Mouse (Mus musculus) kidney, postnatal 14 days (tissue): ENCODE results near the gene Babam2.

ENCODE experiments used
- DNase-seq: peaks from one replicate; pipeline ENCODE4 v3.0.0; 2022; ENCODE audit warnings: mixed read lengths

Babam2 gene

DNA sequence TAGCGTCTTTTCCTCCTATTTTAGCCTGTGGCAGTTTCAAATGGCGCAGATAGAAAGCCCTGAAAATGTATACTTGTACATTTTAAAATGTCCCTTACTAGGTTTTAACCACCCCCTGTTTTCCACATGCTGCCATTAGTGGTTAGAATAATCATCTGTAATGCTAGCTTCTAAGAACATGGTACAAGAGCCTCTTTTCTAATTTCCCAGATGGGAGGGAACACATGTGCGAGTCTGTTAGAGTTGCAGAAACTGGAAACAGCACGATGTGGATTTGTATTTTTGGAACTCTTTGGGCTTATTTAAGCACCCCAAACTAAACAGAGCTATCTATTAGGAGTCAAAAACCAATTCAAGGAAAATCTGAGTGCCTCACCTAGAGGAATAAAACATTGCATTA lies 195.1 kb downstream of the Babam2 start:
- DNase-seq, result no peak

DNA sequence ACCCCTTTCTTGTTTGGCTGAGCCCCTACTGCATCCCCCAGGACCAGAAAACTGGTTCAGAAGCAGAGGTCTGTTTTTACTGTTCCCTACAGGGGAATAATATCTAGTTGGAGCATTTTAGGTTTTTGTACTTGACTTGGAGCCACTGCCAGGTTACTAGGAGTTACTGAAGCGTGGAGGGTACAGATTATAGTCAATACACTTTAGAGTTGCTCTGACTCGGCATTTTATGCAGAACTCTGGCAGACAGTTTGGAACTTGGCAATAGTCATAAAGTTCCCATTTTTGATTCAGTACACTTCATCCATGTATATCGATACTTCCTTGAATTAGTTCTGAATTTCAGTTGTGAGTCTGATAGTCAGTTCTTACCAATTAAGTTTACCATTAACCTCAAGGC lies 202.4 kb downstream of the Babam2 start:
- DNase-seq, result peak; percentile 13

DNA sequence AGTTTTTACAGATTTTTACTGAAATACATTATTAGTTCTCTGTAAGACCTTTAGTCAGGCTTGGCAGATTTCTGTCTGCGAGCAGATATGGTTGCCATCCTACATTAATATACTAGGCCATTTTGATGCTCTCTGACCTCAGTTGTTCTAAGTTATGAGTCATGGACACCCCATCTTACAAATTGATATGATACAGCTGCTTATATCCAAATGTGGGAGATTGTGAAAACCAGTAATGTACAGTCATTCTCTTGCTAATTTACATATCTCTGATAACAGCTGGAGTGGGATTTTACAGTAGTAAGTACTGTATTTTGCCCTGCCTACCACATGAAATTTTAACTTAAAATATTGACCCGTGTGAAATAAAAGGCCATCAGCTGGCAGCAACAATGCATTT lies 204.7 kb downstream of the Babam2 start:
- DNase-seq, result no peak

DNA sequence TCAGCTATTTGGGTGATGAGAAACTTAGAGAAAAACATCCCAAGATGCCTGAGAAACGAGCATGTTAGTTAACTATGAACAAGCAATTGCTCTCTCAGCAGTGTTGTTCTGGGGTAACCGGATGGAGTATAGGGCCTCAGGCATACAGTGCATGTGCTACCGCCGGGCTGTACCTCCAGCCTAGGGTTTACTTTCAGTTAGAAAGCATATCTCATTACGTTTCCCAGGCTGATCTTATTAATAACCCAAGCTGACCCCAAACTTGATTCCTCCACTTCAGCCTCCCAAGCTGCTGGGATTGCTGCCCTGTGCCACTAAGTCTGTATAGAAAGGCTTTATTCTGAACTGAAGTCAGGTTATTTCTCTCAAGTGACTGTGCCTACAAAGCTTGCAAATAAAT lies 205.4 kb downstream of the Babam2 start:
- no peak for DNase-seq

DNA sequence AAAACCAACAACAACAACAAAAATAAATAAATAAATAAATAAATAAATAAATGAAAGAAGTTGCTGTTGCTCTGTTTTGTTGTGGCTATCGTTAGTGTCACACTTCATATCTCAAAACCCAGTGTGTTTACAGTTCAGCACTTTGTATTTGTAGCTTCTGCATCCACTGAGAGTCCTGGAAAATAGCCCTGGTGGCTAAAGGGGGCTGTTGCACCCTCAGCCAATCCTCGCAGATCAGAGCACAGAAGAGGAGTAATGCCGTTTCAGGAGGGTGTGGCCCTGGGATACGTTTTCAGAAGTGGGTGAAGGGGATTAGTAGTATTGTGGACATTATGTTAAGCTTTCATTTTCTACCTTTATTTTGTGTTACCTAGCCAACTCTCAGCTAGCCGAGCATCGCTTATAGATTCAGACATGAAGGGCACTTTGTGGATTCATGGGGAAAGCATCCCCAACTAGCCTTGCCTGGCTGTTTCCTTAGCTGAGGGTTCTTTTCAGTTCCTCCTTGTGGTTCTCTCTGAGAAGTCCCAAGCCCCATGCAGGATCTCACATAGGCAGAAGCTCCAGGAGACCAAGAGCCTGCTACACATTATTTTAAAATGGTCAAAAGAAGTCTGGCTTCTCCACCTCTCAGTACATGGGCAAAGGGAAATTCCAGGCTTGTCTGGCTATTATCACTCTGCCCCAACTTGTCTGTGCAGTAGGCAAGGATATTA lies 207.6 kb downstream of the Babam2 start:
- DNase-seq, result no peak

DNA sequence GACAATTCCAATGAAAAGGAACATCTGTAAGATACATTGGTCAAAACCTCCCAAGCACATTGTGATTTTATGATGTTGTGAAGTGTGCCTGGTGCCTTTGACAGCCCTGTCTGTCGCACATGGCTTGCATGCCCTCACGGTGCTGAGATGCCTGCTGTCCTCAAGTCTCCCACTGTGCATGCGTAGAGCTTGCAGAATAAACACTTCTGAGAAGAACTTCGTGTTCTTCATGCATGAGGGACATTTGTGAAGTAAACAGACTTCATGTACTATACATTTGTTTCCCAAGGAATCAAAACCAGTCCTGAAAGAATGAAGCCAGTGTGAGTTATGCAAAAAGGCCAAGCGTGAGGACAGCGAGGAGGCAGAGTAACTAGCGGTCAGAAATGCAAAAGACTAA lies 208.3 kb downstream of the Babam2 start:
- peak; percentile 17 for DNase-seq

DNA sequence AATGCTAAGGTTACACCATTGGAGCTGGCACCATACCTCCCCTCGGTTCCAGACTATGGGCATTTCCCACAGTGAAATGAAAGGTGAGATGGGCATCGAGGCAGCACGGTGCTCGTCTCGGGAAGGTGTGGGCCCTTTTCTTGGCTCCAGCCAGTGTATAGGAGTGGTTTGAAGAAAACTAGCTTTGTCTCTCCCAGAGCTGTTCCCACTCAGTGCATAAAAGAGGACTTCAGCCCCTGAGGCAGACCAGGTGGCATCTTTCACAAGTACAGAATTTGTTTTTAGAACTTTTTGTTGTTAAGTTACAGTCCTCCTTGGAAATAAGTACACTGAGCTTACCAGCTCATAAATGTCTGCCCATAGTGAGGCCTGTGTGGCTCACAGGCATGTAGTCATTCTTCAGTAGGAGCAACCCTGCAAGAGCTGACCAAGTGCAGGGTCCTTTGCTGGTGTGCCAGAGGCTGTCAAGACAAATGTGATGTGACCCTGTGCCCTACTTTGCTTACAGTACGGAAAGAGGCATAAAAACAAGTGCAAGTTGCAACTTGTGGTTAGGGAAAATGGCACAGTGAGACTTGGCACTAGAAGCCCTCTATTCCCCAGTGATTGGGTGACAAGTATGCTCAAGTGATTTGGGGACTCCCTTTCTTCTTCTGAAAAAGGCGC lies 208.9 kb downstream of the Babam2 start:
- no peak for DNase-seq

DNA sequence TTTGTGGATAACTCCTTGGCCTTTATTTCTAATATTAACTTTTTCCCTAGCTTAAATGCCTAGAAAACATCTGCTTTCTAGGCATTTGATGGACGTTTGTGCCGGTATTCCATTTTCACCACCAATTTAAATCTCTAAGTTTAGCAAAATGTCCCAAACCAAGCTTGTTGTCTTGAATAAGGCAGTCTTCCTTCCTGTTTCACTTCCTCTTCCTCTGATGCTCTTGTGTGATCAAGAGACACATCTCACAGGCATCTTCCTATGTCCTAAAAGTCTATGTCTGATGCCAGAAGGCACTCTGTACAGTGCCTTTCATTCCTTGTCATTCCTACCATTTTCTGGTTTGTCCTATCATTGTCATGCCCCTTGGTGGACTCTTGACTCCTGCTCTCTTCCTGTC lies 210.5 kb downstream of the Babam2 start:
- DNase-seq, result no peak

DNA sequence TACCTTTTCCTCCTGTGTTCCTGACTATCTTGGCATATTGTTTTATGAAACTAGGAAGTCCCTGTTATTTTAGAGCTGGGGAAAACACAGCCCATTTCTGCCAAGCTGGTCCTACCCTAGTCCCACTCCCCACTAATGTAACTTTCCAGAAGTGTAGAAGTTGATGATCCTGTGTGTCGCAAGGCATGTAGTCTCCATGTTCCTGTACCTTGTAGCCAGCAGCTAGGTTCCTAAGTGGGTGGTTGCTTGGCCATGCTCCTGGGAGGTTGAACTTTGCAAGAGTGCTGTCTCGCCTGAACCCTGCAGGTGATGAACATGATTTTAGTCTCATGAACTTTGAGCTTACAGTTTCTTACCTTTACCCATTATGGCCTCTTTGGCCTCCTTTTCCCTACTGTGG lies 211.3 kb downstream of the Babam2 start:
- no peak for DNase-seq

DNA sequence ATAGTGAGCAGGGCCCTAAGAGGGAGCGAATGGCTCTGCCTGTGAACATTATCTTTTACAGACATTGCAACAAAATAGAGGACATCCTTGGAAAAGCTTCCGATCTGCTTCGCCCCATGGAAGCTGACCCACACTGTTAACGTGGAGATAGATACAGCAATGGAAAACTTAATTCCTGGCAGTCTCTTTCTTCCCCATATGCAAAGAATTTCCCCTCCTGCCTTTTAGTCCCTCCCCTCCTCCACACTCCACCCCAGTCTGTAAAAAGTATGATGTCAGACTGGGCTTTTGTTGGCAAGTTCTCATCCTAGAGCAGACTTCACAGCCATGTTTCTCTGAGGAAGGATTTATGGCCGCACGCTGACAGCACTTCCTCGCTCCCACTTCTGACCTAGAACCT lies 218.8 kb downstream of the Babam2 start:
- DNase-seq, result no peak

DNA sequence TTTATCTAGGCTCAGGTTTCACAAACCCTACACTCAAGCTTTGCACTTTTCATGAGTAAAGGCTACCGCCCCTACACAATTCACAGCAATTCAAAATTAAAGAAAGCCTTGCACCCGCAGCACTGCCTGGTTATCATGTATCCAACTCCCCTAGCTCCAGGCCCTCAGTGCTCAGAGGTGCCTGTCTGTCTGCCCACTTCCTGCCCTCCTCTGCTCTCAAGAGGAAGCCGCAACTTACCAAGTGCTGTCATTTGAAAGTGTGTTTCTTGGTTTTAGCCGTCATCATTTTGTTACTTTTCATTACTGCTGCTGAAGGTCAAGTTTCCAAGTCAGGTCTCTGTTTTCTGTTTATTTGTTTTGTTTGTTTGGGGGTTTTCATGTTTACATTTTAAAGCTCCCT lies 221.1 kb downstream of the Babam2 start:
- DNase-seq, result no peak

DNA sequence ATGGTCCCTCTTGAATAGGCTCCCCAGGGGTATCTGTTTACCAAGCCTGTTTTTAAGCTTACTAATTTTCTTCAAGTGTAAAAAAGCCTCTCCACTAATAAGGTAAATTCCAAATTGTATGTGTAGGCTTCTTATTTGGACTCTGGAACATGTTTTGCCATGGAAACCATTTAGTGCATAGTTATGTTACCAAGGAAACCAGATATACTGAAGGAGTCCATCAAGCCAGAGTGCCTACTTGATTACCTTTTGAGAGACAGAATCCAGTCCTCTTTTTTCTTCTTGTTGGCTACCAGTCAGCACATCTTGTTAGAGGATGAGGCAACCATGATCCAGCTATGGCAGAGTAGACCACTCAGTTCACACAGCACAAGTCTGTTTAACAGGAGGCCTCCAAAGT lies 222.6 kb downstream of the Babam2 start:
- no peak for DNase-seq

DNA sequence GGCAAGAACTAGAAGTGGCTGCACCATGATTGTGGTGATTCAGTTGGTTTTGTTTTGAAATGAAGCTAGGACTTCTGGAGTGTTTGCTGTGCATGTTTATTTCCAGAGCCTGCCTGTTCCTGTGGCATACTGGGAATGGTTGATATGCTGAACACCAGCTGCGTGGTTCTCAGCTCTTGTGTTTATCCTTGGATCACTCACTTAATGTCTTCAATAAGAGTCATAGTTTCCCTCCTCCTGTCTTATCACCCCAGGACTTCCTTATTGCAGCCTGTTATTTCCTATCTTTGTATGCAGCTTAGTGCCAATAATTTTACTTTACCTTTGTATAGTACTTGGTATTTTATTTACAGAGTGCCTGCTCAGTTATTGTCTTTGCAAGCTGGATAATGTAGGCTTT lies 223.4 kb downstream of the Babam2 start:
- DNase-seq, result no peak

DNA sequence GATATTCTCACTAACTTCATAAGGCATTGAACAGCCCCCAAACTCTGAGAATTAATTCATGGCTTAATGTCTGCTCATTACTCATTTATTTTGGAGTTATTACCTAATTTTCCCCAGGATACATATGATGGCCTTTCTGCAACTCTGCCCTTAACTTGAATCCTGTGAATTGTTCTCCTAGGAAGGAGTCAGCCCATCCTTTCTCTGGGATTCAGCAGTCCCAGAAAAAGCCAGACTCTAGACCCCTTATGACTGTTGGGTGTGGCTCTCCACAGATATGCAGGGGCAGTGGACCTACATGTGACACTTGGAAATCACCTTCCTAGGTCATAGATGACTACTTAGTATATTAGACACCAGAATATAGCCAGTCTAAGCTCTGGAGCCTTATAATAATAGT lies 226.6 kb downstream of the Babam2 start:
- DNase-seq, result no peak

DNA sequence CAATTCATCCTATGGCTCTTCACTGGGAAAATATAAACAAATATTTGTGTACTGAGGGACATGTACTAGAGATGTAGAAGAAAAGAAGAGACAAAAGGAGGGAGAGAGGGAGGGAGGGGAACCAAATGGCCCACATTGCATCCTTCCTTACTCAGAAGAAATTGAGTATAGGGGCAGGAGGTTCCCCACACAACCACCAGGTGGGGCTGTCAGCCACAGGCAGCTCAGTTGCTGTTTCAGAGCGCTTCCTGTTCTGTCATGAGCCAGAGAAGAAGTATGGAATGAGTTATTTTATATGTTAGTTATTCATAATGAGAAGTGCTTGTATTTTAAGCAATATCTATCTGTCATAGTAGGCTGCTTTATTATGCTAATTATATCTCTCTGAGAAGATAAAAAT lies 229.1 kb downstream of the Babam2 start:
- DNase-seq, result no peak

DNA sequence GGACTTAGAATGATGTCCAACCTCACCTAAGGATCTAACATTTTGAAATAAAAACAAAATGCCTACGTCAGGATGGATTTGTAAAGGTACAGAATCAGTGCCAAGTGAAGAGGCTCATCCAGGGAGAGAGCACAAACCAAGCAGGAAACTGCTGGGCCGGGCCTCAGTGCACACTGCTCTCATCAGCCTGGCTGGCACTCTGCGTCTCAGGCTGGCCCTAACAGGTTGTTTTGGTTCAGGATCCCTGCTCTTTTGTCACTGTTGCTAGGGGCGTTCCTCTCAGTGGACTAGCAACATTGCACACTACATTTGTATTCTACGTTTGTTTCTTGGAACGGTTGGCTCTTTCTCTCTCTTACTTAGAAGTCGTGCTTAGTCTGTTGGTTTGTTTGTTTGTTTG lies 231.5 kb downstream of the Babam2 start:
- DNase-seq, result no peak

DNA sequence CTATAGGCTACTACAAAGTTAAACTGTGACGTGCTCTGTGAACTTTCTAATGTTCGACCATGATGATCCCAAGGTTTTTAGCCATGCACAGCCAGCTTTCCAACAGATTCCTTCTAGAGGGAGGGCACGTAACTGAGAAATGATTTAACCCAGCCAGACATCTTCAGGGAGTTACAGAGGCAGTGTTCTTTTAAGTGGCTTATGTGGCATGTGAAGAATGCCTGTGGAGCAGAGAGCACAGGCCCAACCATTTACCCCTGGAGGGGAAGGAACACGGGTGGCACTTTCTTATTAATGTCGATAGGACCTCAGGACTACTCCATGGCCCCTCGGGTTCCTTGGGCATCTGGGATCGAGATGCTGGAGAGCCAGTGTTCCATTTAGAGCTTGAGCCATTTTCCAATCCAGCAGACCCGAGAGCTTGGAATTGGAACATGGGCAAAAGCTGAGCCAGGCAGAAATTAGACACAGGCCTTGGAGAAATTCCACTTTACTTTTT lies 233.7 kb downstream of the Babam2 start:
- DNase-seq, result no peak

DNA sequence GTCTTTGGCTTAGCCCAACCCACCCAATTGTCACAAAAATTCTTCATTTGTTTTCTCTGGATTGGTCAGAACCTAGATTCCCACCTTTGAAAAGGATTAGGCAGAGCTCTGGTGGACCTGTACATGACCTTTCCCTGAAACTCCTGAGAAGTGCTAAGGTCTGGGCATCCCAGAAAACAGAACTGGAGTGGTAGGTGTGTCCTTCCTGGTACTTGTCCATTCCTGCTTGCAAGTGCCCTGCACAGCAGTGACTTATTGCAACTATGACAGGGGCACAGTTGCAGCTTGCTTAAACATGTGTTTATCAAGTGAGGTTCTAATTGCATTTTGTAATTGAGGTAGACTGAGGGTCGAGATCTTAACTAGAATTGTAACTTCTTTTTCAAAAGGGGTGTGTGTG lies 234.2 kb downstream of the Babam2 start:
- DNase-seq, result no peak

DNA sequence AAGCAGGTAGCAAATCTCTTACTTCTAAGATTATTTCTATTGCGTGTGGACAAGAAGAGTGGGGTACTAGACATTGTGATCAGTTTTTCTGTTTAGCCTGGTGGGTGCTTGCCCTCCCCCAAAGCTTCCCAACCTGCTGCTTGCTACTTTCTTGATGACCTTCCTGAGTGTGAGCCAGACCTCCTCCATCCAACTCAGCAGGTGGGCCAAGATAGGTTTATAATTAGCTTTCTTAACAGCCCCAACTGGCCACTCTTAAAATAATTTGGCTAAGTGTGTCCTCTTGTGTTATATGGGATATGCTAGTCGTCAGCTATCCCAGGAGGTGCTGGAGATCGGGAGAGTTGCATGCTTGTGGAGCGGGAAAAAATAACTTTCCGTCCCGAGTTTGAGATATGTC lies 235.8 kb downstream of the Babam2 start:
- DNase-seq, result no peak

DNA sequence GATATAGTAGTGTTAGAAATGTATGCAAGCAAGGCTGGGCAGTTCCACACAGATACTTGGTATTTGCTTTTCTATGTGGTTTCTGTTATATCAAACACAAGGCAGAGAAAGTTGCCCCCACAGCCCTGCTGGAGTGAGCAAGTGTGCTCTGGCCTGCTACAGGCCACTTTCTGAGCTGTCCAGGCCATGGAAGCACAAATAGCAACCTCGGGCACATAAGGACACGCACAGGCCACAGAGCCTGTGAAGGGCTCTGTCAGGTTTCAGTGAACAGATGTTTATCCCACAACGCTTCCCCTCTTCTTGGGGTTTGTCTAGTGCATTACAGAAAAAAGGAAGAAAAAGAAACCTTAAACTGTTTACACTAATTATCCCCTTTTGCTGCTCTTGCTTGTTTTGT lies 236.9 kb downstream of the Babam2 start:
- DNase-seq, result no peak

DNA sequence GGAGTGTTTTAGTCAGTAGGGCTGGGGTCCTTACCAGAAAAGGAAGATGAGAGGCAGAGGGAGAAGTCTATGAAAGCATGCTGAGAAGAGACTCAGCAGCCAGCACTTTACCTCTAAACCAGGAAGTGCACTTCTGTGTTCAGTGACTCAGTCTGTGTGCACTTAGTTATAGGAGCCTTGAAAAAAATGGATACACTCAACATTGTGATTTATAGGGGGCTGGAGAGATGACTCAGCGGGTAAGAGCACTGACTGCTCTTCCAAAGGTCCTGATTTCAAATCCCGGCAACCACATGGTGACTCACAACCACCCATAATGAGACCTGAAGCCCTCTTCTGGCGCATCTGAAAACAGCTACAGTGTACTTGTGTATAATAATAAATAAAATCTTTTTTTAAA lies 238.5 kb downstream of the Babam2 start:
- DNase-seq, result no peak

DNA sequence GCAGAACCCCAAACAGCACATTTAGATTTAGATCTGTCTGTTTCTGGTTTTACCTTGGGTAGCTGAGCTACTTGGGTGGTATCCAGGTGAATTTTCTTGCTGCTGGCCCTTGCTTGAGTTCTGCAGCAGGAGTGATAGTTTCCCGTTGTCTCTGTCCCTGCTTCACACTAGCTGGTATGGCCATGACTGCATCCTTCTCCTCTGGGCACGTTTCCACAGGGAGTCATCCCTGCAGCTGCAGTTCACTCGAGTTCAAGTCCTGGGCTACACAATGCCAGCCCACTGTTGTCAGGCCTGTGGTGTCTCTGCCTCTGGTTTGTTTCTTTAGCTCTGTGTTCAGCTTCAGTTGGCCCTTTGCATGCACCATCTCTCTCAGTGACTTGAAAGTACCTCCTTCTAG lies 239.0 kb downstream of the Babam2 start:
- DNase-seq, result no peak

DNA sequence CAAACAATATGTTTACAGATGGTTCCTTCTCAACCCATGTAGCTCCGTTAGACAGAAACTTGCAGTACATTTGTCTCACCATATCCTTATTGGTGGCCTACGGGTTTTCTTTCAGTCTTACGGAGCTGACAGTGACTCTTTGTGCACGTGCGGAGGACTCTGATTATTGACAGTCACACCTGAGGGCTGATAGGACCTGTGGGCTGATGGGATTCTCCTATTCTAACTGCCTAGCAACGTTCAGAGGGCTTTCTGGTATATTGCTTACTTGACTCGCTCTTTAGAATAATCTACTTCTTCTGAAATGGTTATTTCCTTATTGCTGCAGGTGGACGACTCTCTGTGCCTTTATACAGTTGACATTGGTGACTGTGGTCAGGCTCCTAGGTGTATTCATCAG lies 243.4 kb downstream of the Babam2 start:
- DNase-seq, result no peak

DNA sequence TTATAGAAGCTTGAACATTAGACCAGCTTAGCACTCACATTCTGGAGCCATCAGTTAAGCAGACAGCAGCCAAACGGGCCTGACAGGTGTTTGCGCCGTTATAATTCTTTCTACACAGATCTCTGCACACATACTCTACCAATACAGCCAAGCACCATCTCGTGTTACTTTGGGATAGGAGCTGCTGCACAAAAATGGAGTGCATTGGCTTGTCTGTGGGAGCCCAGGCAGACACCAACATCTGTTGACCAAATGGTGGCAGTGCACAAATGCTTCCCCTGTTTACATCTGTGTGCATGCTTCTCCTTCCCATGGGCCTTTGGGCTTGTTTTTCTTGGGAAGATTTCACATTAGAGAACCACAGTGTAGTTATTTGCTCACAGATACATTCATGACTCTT lies 249.7 kb downstream of the Babam2 start:
- DNase-seq, result no peak

DNA sequence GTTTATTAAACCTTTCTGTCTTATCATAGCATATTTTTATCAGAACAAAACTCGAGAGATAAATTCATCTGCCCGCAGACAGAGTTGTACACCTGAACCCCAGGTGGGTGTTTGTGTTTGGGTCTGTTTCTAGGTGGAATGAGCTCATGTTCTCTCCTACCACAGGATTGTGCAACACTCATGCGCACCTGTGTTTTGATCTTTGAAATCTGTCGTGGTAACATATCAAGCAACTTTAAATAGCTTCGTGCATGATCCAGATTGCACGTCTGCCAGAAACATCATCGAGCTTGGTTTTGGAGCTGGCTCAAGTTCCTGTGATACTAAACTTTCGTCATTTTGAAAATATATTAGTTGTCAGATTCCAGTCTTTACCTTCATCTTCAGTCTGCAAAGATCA lies 251.9 kb downstream of the Babam2 start:
- no peak for DNase-seq
